Mouse (Mus musculus): ENCODE data around the gene Nxph4. TPM values are rescaled to one million over a fixed set of nuclear protein-coding genes. Genes with fewer than 3 reads are reported as not detected.

Gene Nxph4
- polyA plus RNA-seq, 1 experiment from 2014 or later, result 25.1 TPM

Other genes starting within 250 kb of the Nxph4 start
- gene Mbd6, start 245.5 kb downstream of the Nxph4 start, polyA plus RNA-seq (2015; fragmentation: Nextera tagmentation; extraction: Ambion mirVana), result 14.1 and 16.2 TPM in 2 replicates
- gene Mars, start 222.8 kb downstream of the Nxph4 start, polyA plus RNA-seq (2015; fragmentation: Nextera tagmentation; extraction: Ambion mirVana), result 105 and 111 TPM in 2 replicates
- gene Arhgap9, start 212.6 kb downstream of the Nxph4 start, polyA plus RNA-seq (2015; fragmentation: Nextera tagmentation; extraction: Ambion mirVana), result 5.1 and 5.4 TPM in 2 replicates
- 13.4 and 13.7 TPM in 2 replicates for gene Gli1, start 192.6 kb downstream of the Nxph4 start, polyA plus RNA-seq (2015; fragmentation: Nextera tagmentation; extraction: Ambion mirVana)
- gene Inhbe, start 180.1 kb downstream of the Nxph4 start, polyA plus RNA-seq (2015; fragmentation: Nextera tagmentation; extraction: Ambion mirVana), result 0.03 TPM in 1 of 2 replicates, not detected in the other
- not detected in 2 replicates for gene Inhbc, start 164.1 kb downstream of the Nxph4 start, polyA plus RNA-seq (2015; fragmentation: Nextera tagmentation; extraction: Ambion mirVana)
- gene R3hdm2, start 154.2 kb downstream of the Nxph4 start, polyA plus RNA-seq (2015; fragmentation: Nextera tagmentation; extraction: Ambion mirVana), result 33.1 and 34.9 TPM in 2 replicates
- gene Stac3, start 32.9 kb downstream of the Nxph4 start, polyA plus RNA-seq (2015; fragmentation: Nextera tagmentation; extraction: Ambion mirVana), result 17.2 and 38.7 TPM in 2 replicates
- 328 and 370 TPM in 2 replicates for gene Ndufa4l2, start 19.6 kb downstream of the Nxph4 start, polyA plus RNA-seq (2015; fragmentation: Nextera tagmentation; extraction: Ambion mirVana)
- 112 and 122 TPM in 2 replicates for gene Shmt2, start 12.1 kb downstream of the Nxph4 start, polyA plus RNA-seq (2015; fragmentation: Nextera tagmentation; extraction: Ambion mirVana)
- gene Lrp1, start 86.6 kb upstream of the Nxph4 start, polyA plus RNA-seq (2015; fragmentation: Nextera tagmentation; extraction: Ambion mirVana), result 146 and 148 TPM in 2 replicates
- 36.7 and 38.9 TPM in 2 replicates for gene Stat6, start 108.4 kb upstream of the Nxph4 start, polyA plus RNA-seq (2015; fragmentation: Nextera tagmentation; extraction: Ambion mirVana)
- 8.3 and 8.5 TPM in 2 replicates for gene Nemp1, start 132.3 kb upstream of the Nxph4 start, polyA plus RNA-seq (2015; fragmentation: Nextera tagmentation; extraction: Ambion mirVana)
- 23.7 and 24.4 TPM in 2 replicates for gene Nab2, start 134.0 kb upstream of the Nxph4 start, polyA plus RNA-seq (2015; fragmentation: Nextera tagmentation; extraction: Ambion mirVana)
- gene Myo1a, start 170.6 kb upstream of the Nxph4 start, polyA plus RNA-seq (2015; fragmentation: Nextera tagmentation; extraction: Ambion mirVana), result 0.24 and 0.37 TPM in 2 replicates
- 0.31 and 0.53 TPM in 2 replicates for gene Tac2, start 189.9 kb upstream of the Nxph4 start, polyA plus RNA-seq (2015; fragmentation: Nextera tagmentation; extraction: Ambion mirVana)
- 2.4 and 2.8 TPM in 2 replicates for gene Zbtb39, start 205.0 kb upstream of the Nxph4 start, polyA plus RNA-seq (2015; fragmentation: Nextera tagmentation; extraction: Ambion mirVana)
- gene Gpr182, start 217.2 kb upstream of the Nxph4 start, polyA plus RNA-seq (2015; fragmentation: Nextera tagmentation; extraction: Ambion mirVana), result 1.4 and 1.6 TPM in 2 replicates
- 0.64 and 0.71 TPM in 2 replicates for gene Rdh1, start 225.2 kb upstream of the Nxph4 start, polyA plus RNA-seq (2015; fragmentation: Nextera tagmentation; extraction: Ambion mirVana)
- 2.6 and 3.8 TPM in 2 replicates for gene Rdh16f1, start 225.2 kb upstream of the Nxph4 start, polyA plus RNA-seq (2015; fragmentation: Nextera tagmentation; extraction: Ambion mirVana)
- not detected in 2 replicates for gene Rdh9, start 241.8 kb upstream of the Nxph4 start, polyA plus RNA-seq (2015; fragmentation: Nextera tagmentation; extraction: Ambion mirVana)

Measured in limb, embryonic 15.5 days (tissue).